Mouse (Mus musculus): ENCODE measurements around the gene Olfr1426.

GRCm38 (mm10) chr19:12041217-12041616 is 50.6 kb downstream of the Olfr1426 start, which contains the start of gene Olfr1423:
- TF ChIP-seq CTCF (IDR thresholded peaks at IDR 0.05; ENCODE audit: low read depth) (no peak), EP300 (IDR thresholded peaks at IDR 0.05; ENCODE audit: low read depth) (no peak)
